Mouse (Mus musculus): ENCODE measurements at regions not wholly inside any gene's neighbourhood (a gene's known extent, or its start where the extent isn't known, plus 50 kb on each side); places are given as distances from the start of the nearest gene placed in this dataset.

DNA sequence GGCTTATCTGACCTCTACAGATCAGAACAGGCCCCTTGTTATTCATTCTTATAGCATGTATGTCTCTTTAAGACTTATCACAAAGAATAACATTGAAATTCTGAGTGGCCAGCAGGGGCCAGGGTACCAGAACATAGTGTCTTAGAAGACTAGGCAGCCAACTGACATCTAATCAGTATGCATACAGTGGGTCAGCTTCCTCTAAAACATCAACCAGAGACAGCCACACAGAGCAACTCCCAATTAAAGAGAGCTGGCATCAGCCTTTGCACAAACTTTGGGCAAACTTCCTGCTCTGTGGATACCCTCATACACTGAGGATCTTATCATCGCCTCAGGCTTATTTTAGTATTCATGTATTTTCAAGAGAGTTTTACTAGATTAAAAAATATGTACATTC is 109.1 kb downstream of the 4930474N05Rik start:
- TF ChIP-seq CTCF (IDR thresholded peaks at IDR 0.05) (no peak), EP300 (IDR thresholded peaks at IDR 0.05) (no peak)

All from lung, postnatal 0 days (tissue).